Mouse (Mus musculus) cerebellum, postnatal 14 days (tissue): ENCODE measurements around the gene Psmc3.
"Not testable (repeated sequence)": the region's sequence is repeated elsewhere in the genome, so short reads cannot be mapped to it uniquely, and the experiment has no call there.

Experiments
- DNase-seq, 2 experiments: peaks; one replicate each; pipeline ENCODE4 v3.0.0; 2021; ENCODE audit warnings: mixed read lengths in 2 of 2

Gene Psmc3

GRCm38 (mm10) chr2:91082844-91083243 is 29.0 kb downstream of the Psmc3 start:
- DNase-seq = no peak

GRCm38 (mm10) chr2:91083366-91083940 is 29.6 kb downstream of the Psmc3 start:
- no peak for DNase-seq

DNA sequence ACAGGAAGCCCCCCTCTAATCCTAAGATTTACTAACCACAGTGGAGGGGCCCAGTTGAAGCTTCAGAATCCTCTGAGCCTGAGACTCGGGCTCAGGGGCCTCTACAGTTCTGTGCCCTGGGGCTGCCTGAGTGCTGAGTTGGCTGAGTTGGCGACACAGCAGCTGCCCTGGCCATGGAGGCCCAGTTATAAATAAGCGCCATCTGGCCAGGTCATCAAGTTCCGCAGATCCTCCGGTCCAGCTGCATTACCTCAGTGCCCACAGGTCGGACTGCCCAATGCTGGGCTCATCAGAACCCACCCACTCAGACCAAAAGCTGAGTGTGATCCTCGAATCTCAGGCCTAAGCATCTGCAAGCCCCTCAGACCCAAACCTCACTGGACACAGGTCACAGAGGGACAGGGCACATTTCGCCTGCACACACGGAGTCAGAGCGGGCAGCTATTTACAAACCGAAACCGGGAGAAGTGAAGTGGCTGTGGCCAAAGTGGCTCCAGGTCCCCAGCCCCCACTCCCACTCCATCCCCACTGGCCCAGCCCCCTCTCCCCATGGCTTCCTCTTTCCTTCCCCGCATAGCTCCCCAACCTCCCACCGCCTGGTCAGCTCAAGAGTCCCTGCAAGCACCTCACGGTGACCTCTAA is 30.5 kb downstream of the Psmc3 start:
- no peak for DNase-seq

DNA sequence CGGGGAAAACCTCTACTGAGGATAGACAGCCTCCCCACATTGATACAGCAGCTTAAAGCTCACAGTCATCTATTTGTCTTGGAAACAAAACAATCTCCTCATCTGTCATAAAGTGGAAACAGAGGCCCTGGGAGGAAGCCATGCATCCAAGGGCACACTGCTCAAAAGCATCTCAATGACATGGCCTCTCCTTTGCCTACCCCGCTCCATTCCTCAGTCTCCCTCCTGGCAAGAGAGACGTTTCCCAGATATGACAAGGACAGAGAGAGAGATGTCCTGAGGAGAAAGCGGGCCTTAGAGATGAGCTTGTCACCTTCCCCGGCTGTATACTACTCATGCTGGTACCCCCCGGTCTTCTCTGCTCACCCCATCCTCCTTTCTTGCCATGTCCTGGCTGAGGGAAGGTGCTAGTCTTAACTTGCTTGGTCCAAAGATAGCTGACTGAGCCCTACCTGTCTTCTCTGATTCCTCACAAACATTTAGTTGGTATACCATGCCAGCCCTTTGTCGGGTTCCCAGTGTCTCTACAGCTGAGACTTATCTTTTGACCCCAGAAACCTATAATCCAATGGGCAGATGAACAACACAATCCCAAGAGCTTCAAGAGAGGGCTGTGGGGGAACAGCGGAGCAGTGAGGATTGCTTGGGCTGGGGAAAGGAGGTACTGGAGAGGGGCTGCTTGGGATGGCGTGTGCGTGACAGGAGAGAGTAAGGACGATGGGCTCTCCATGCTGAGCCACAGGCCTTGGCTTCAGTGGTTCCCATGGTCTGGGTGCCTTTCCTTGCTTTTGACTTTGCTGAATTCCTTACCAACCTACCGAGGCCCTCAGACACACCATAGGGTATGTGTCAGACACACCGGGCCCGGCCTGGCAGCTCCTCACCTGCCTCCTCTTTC is 31.9 kb downstream of the Psmc3 start:
- DNase-seq = no peak

GRCm38 (mm10) chr2:91086392-91087237 is 32.8 kb downstream of the Psmc3 start:
- no peak for DNase-seq

GRCm38 (mm10) chr2:91087453-91087852 is 33.6 kb downstream of the Psmc3 start:
- DNase-seq = no peak

DNA sequence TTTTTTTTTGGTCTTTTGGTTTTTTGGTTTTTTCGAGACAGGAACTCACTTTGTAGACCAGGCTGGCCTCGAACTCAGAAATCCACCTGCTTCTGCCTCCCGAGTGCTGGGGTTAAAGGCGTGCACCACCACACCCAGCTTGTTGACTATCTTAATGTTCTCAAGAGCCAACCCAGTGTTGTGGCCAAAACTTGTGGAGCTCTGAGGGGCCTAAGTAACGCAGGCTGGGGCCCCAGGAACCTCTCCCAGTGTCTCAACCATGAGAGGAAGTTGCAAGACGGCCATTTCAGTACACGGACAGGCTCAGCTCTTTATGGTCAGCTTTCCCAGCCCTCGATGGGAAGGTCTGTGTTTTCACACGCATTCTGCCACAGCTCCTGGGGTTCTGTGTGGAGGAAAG is 35.2 kb downstream of the Psmc3 start:
- DNase-seq = no peak

GRCm38 (mm10) chr2:91090208-91090607 is 36.4 kb downstream of the Psmc3 start:
- DNase-seq = no peak

DNA sequence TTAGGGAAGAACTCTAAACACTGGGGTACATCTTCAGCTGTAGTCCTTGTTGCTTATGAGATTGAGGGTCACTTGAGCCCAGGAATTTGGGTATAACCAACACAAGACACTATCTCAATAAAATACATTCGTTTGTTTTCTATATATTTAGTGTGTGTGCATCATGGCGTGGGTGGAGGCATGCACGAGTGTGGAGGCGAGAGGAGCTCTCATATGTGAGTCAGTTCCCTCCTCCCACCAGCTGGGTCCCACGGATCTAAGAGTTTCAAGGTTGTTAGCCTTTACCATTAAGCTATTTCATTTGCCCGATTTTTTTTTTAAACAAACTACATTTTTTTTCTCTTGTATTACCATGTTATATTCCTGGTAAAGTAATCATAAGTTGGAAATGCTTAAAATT is 37.0 kb downstream of the Psmc3 start:
- DNase-seq = no peak

DNA sequence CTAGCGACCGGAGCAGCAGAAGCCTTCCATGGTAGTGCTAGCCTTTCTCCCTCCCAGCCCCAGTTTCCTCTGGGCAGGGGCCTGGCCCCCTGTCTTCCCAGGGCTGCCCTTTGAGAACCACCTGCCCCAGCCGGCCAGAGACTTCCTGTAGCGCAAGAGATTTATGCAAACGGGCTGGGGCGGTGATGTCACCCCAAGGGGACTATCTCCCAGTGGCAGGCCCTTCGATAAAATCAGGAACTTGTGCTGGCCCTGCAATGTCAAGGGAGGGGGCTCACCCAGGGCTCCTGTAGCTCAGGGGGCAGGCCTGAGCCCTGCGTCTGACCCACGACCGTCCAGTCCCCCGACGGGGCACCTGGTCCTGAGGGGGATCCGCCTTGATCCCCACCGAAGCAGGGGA is 42.7 kb downstream of the Psmc3 start:
- DNase-seq = no peak

GRCm38 (mm10) chr2:91097015-91097414 is 43.2 kb downstream of the Psmc3 start:
- DNase-seq = no peak

GRCm38 (mm10) chr2:91098156-91098555 is 44.3 kb downstream of the Psmc3 start:
- no peak for DNase-seq

GRCm38 (mm10) chr2:91101124-91101740 is 47.4 kb downstream of the Psmc3 start:
- DNase-seq = peak; percentile 97 to 99

DNA sequence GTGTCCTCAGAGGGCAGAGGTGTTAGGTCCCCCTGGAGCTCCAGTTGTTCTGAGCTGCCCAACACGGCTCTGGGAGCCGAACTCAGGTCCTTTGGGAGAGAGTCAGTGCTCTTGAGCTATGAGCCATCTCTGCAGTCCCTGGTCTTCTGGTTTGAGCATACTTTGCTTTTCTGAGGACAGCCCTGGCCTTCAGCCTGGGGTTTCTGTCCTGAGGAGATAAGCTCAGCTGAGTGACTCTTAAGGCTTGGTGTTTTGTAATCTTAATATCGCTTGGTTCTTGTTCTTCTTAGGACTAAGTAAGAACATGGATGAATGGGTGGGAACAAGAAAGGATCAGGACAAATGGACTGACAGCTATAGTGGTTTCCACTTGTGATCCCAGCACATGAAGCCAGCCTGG is 54.3 kb downstream of the Psmc3 start:
- no peak for DNase-seq

GRCm38 (mm10) chr2:91109241-91109640 is 55.4 kb downstream of the Psmc3 start:
- DNase-seq = no peak

GRCm38 (mm10) chr2:91109807-91110385 is 56.1 kb downstream of the Psmc3 start:
- DNase-seq = no peak

- no peak for DNase-seq
Observed at GRCm38 (mm10) chr2:91110429-91110828, 56.6 kb downstream of the Psmc3 start.

- DNase-seq = not testable (repeated sequence)
Observed at GRCm38 (mm10) chr2:91111832-91112231, 58.0 kb downstream of the Psmc3 start.

GRCm38 (mm10) chr2:91112491-91112890 is 58.7 kb downstream of the Psmc3 start:
- DNase-seq = no peak

DNA sequence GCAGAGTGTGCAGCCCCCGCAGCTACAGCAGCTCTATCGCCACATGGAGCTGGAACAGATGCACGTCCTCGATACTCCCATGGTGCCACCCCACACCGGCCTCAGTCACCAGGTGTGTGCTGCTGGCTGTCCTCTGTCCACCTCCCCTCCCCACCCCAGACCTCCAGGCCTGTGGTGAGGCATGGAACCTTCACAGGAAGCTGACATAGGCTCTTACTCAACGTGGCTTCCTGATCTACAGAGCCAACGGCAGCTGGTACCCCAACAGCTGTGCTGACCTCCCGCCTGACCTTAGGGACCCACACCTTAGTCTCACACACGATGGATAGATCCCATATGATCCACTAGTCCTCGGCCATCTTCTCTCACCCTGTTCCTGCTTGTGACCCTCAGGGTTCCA is 59.5 kb downstream of the Psmc3 start:
- no peak for DNase-seq

GRCm38 (mm10) chr2:91113852-91114251 is 60.0 kb downstream of the Psmc3 start:
- no peak for DNase-seq
